Mouse (Mus musculus): ENCODE measurements around the gene Slc30a5.
"Not testable (repeated sequence)": the region's sequence is repeated elsewhere in the genome, so short reads cannot be mapped to it uniquely, and the experiment has no call there.

Gene Slc30a5

DNA sequence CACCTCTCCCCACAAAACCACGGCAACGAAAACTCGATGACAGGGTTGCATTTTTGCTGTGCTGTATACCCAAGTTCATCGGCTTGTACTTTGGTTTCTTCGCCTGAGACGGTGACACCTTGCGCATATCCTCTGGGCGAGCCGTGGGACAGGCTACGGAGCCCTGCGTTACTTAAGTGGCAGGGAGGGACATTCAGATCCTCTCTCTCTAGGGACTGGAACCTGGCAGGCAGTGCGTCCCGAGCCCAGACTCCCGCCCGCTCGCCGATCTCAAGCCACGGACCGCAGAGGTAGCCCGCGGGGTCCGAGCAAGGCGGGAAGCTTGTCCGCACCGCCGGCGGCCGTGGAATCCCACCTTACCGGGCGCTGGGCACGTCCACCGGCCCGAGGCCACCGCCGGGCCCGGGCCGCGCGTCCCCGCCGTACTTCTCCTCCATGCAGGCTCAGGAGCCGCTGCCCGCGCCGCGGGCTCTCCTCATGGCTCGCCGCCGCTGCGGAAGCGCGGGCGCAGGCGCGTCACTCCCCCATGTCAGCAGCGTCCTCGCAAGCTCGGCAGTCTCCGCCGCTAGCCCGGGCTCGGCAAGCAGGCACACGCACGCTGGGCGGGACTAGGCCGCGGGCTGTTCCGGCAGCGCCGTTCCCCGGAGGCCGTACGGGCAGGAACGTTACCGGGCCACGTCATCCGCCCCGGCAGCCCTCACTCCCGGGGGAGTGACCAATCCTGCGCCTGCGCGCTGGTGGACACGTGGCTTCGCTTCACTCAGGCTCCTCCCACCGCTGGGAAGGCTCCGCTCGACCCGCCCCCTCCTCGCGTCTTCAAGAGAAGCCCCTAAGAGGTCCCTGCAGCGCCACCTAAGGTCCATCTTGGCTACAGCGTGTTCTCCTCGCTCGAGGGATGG, at the start of gene Slc30a5:
TSS of gene Slc30a5 (minus strand) at position 687 of the 899 bp plus-strand sequence.
- DNase-seq (ENCODE audit: low spot score in 2 of 2), result peak; percentile 99

- no peak for DNase-seq (ENCODE audit: low spot score in 2 of 2)
These were observed 48.7 kb upstream of the Slc30a5 start for GRCm38 (mm10) chr13:100881944-100882343.

- no peak for DNase-seq (ENCODE audit: low spot score in 2 of 2)
These were observed 46.6 kb upstream of the Slc30a5 start for GRCm38 (mm10) chr13:100879806-100880205.

- no peak for DNase-seq (ENCODE audit: low spot score in 2 of 2)
These were observed 46.1 kb upstream of the Slc30a5 start for GRCm38 (mm10) chr13:100879326-100879725.

DNA sequence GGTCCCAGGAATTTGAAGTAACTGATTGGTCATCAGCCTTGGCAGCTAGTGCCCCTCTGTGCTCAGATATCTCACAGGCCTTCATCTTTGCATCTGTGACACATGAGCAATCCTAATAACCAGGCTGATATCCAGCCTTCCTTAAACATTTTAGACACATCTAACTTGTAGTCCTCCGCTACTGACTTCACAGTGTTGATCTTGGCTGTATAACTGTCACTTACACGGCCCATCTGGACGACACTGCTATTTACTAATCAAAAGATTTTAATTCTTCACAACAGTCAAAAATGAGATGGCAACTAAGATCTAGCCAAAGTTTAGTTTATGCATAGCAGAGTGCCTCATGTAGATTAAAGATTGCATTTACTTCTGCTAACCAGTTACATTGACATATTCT, 45.0 kb upstream of the Slc30a5 start:
- DNase-seq (ENCODE audit: low spot score in 2 of 2), result no peak

DNA sequence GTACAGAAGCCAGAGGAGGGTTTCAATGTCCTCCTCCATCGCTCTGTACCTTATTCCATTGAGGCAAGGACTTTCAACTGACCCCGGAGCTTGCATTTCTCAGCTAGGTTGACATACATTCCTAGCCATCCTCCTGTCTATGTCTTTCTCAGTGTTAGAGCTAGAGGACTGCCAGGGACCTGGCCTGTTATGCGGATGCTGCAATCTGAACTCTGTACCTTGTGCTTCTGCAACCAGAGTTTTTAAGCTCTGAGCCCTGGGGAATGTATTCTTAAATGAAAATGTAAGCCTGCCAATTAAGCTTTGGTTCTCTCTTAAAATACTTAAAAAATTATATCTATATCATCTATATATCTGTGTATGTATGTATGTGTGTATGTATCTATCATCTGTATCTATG, 44.5 kb upstream of the Slc30a5 start:
- DNase-seq (ENCODE audit: low spot score in 2 of 2), result no peak

DNA sequence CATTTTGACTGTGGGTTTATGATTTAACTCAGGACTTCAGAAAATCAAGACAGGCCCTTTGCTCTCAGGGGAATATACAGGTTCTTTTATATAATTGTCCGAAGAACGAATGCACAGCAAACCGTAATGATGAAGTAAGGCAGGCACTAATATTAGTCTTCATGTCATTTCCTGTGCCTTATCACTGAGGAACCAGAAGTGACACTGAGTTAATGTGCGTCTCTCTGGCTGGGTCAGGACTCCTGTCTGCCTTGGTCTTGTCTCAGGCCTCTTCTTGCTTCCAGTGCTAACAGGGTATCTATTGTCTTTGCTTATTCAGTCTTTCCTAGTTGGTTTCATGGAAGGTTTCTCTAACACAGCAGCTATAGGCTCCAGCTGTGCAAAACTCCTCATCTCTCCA, 41.9 kb upstream of the Slc30a5 start:
- no peak for DNase-seq (ENCODE audit: low spot score in 2 of 2)

DNA sequence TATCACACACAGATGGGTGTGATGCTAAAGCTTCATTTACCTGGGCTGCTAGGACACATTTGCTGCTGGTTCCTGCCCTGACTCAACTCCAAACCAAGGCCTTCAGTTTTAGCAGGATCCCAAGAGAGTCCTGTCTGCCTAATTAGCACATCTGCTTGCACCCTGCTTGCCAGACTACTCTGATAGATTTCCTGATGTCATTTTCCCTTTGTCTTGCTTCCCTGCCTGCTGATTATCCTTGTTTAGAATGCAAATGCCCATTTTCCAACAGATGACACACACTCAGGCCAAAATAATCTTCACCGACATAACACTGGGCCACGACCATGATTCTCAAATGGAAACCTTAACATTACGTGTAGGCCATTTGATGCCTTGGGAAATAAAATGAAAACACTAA, 41.4 kb upstream of the Slc30a5 start:
- DNase-seq (ENCODE audit: low spot score in 2 of 2), result no peak

- no peak for DNase-seq (ENCODE audit: low spot score in 2 of 2)
These were observed 40.3 kb upstream of the Slc30a5 start for GRCm38 (mm10) chr13:100873530-100873929.

GRCm38 (mm10) chr13:100871445-100872171, 38.4 kb upstream of the Slc30a5 start:
- no peak for DNase-seq (ENCODE audit: low spot score in 2 of 2)

DNA sequence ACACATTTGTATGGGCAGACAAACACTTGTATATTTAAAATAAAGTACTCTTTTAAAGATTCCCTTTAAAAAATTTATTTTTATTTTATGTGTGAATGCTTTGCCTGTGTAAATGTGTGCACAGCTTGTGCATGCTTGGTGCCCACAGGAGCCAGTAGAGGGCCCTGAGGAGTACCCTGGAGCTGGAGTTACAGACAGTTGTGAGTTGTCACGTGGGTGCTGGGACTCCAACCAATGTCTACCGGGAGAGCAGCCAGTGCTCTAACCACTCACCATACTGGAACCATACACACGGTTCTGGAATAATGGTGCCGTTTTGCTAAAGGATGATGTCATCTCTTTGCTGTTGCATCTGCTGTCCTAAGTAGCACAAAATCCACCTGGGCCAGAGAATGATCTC, 36.6 kb upstream of the Slc30a5 start:
- DNase-seq (ENCODE audit: low spot score in 2 of 2), result no peak

- DNase-seq (ENCODE audit: low spot score in 2 of 2), result no peak
These were observed 33.1 kb upstream of the Slc30a5 start for GRCm38 (mm10) chr13:100866311-100866710.

DNA sequence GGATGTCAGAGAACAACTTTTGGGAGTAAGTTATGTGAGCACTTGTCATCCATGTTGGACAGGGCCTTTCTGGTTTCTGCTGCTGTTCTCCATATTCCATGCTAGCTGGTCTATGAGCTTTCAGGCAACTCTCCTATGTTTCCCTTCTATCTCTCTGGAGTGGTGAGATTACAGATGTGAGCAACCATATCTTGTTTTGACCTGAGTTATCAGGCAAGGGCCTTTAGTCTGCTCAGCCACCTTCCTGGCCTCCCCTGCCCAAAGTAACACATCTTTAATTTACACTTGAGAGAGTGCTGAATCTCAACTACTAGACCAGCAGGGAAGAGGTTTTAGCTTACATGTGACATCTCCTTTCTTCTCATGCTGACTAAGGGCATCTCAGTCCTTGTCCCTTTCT, 32.5 kb upstream of the Slc30a5 start:
- no peak for DNase-seq (ENCODE audit: low spot score in 2 of 2)

DNA sequence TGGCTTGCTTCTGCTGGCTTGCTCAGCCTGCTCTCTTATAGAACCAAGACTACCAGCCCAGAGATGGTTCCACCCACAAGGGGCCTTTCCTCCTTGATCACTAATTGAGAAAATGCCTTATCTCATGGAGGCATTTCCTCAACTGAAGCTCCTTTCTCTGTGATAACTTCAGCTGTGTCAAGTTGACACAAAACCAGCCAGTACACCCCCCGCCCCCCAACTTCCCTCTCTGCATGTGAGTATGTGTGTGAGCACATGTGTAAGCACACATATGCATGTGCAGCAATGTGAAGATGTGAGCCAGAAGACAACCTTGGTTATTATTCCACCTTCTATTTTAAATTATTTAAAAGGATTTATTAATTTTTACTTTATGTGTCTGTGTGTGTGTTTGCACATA, 30.7 kb upstream of the Slc30a5 start:
- DNase-seq (ENCODE audit: low spot score in 2 of 2), result not testable (repeated sequence)

GRCm38 (mm10) chr13:100859117-100859516, 25.9 kb upstream of the Slc30a5 start:
- no peak for DNase-seq (ENCODE audit: low spot score in 2 of 2)

DNA sequence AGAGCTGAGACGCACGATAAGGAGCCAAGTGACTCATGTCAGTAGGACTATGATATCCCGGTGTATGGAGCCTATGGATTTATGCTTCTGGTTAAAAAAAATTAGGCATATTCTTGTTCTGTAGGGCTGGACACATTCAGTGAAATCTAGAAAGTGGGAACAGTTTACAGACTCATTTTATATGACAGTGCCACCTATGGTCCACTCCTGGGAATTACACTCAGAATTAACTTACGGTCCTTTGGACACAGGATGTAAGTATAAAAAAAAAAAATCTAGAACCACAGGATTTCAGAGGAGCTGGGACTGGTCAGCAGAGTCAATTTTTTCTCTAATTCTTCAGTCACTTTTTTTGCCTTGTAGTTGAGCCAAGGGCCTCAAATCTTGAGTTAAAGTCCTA, 20.9 kb upstream of the Slc30a5 start:
- DNase-seq (ENCODE audit: low spot score in 2 of 2), result no peak

DNA sequence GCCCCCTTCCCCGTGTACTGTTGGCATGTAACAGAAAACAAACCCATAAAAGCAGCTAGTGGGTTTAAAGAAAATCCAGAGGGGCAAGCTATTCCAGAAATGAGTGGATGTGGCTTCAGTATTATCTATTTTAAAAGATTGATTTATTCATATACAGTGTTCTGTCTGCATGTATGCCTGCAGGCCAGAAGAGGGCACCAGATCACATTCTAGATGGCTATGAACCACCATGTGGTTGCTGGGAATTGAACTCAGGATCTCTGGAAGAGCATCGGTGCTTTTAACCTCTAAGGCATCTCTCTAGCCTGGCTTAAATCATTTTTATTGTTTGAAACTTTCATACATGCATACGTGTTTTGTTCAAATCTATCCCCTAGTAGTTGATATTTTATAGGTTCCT, 19.9 kb upstream of the Slc30a5 start:
- DNase-seq (ENCODE audit: low spot score in 2 of 2), result no peak

DNA sequence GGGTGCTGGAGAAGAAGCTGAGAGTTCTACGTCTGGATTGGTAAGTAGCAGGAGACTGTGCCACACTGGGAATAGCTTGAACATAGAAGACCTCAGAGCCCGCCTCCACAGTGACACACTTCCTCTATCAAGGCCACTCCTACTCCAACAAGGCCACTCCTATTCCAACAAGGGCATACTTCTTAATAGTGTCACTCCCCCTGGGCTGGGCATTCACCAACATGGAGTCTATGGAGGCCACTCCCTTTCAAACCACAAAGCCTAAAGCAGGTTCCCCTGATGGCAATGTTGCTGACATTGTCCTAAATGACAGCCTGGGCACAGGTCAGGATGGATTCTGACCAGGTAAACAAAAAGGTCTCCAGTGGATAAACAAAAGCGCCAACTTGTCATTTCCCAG, 15.9 kb upstream of the Slc30a5 start:
- DNase-seq (ENCODE audit: low spot score in 2 of 2), result no peak

DNA sequence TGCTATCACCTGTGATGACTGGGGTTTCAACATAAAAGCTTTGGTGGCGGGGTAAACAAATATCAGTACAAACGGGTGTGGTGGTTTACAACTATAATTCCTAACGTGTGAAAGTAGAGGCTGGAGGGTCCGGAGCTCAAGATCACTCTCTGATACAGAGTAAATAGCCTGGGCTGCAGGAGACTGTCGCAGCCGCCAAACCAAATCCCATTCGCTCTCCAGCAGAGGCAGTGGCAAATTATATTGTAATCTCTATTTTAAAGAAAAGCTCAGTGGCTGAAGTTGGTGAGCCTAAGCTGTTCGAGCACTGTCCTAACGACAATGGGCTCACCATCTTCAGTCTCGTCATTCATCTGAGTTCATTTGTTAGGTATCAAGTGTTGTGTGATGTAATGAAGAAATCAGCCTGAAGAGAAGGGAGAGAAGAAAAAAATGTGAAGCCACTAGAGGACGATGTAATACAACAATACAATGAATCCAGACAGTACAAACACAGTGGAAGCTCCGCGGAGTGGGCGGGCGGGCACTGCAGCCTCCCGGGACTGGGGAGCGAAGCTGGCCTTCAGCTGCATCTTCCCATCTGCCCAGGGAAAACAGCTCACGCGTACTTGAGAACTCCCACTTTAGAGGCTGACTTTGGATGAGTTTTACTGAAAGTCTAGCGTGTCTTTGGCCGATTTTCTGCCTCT, 13.8 kb upstream of the Slc30a5 start:
- DNase-seq (ENCODE audit: low spot score in 2 of 2), result peak in 1 of 2 experiments; percentile 6

DNA sequence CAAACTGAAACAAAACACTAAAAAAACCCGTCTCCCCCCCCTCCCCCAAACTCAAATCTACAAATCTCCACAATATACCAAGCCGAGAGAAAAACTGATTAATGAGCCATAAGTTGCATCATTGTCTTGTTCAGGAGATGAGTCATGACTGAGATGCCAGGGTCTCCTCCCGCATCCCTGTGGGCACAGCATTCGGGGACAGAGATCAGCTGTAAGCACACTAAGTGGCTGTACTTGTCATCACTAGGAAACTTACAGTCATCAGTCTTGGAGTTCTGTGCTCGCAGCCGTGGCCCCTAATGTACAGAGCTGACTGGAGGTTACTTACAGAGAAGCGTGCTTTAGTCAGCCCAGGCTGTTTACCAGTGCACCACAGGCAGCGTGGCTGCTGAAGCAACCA, 13.0 kb upstream of the Slc30a5 start:
- DNase-seq (ENCODE audit: low spot score in 2 of 2), result no peak

- DNase-seq (ENCODE audit: low spot score in 2 of 2), result no peak
These were observed 10.7 kb upstream of the Slc30a5 start for GRCm38 (mm10) chr13:100843944-100844343.

GRCm38 (mm10) chr13:100843016-100843725, 9.9 kb upstream of the Slc30a5 start:
- peak; percentile 73 to 80 for DNase-seq (ENCODE audit: low spot score in 2 of 2)
